Mouse (Mus musculus): ENCODE measurements around the gene Zfp462. TPM values are rescaled to one million over a fixed set of nuclear protein-coding genes. Genes with fewer than 3 reads are reported as not detected.

The Zfp462 gene
- total RNA-seq, 1 experiment from 2014 or later, result 1.3 TPM

DNA sequence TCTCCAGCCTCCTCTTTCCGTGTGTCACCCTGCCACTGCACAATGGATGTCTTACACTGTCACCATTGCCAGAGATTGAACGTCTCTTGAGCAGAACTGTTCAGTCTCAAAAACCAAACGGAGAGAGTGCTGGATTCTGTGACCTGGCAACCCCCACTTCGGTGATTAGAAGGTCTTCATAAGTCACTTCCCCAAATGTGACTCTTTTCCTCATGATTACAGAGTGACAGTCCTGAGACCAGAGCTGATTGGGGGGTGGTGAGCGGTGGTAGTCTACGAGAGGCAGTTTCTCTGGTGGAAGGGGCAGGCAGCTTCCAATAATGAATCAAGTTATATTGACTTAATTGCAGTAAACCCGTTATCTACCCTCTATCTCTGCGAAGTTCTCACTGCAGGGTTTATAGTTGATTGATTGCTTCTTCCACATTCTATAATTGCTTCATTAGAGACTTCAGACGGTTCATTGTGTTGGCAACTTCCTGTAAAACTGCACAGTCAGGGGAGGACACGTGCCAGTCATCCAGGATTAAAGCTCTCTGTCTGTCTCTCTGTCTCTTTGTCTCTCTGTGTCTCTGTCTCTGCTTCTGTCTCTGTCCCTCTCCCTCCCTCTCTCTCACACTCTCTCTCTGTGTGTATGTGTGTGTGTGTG, 173.1 kb downstream of the Zfp462 start:
- ATAC-seq (replicated peaks in 1 of 2; ENCODE audit: insufficient read depth in 1 of 2, low FRiP score in 2 of 2, low TSS enrichment in 1 of 2, low read depth in 1 of 2, poor library complexity in 2 of 2, severe bottlenecking in 2 of 2), result peak; percentile 46 to 66; a peak in 3 of 4 replicates

DNA sequence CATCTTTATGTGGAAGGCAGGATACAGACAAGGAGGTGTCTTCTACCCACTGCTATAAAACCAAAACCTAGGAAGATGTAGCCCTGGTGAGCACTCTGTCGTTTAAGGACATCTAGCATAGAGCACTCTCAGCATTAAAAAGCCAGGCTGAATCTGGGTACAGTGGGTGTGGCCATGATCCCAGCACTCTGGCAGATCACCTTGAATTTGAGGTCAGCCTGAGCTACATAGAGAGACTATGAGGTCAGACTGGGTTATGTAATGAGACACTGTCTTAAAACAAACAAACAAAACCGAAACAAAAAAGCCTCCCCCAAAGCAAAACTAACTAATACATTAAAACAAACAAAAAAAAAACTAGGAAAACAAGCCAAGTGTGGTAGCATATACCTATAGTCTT, 176.3 kb downstream of the Zfp462 start:
- no peak for ATAC-seq (replicated peaks in 1 of 2; ENCODE audit: insufficient read depth in 1 of 2, low FRiP score in 2 of 2, low TSS enrichment in 1 of 2, low read depth in 1 of 2, poor library complexity in 2 of 2, severe bottlenecking in 2 of 2)

GRCm38 (mm10) chr4:55121952-55122351, 177.1 kb downstream of the Zfp462 start:
- ATAC-seq (replicated peaks in 1 of 2; ENCODE audit: insufficient read depth in 1 of 2, low FRiP score in 2 of 2, low TSS enrichment in 1 of 2, low read depth in 1 of 2, poor library complexity in 2 of 2, severe bottlenecking in 2 of 2), result no peak

- no peak for ATAC-seq (replicated peaks in 1 of 2; ENCODE audit: insufficient read depth in 1 of 2, low FRiP score in 2 of 2, low TSS enrichment in 1 of 2, low read depth in 1 of 2, poor library complexity in 2 of 2, severe bottlenecking in 2 of 2)
These were observed 179.3 kb downstream of the Zfp462 start for GRCm38 (mm10) chr4:55124126-55124525.

DNA sequence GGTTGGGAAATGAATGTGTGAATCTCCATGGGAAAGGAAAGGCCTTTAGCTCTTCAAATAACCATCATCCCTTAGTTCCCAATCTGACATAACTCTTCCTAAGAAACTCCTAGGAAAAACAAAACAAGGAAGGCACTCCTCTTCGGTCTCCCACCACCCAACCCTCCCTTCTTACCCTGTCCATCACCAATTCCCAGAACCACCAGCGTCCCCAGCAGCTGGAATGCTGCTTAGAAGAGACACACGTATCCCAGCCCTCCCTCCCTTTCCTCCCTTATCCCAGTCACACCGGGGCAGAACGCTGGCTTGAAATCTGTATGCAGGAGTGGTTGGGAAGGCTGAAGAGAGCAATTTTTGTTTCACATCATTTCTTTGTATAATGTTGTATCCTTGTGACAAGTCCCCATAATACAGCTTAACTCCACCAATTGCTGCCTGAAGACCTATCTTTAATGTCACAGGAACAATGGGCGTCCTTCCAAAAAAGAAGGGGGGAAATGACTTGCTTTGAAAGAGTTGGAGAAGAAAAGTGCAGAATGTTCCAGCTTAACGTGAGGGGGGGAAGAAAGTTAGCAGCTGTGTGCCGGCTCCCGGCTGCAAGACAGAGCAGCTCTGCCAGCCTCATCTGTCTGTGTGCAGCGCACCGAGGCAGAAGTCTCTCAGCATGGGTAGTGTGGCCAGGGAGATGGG, 180.3 kb downstream of the Zfp462 start:
- ATAC-seq (replicated peaks in 1 of 2; ENCODE audit: insufficient read depth in 1 of 2, low FRiP score in 2 of 2, low TSS enrichment in 1 of 2, low read depth in 1 of 2, poor library complexity in 2 of 2, severe bottlenecking in 2 of 2), result no peak

DNA sequence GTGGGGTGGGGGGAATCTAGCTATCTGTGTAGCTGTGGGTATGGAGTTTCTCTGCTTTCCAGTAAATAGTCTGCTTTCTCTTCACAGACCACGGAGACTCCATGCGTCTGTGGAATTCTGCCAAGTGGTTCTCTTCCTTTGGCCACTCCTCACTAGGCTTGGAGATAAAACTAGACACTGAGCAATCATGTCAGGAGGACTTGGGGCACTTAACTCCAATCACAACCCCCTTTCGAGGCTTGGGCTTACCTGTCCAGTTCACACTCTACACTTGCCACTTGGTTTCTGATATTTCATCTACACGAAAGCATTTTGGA, 180.8 kb downstream of the Zfp462 start:
- ATAC-seq (replicated peaks in 1 of 2; ENCODE audit: insufficient read depth in 1 of 2, low FRiP score in 2 of 2, low TSS enrichment in 1 of 2, low read depth in 1 of 2, poor library complexity in 2 of 2, severe bottlenecking in 2 of 2), result no peak

DNA sequence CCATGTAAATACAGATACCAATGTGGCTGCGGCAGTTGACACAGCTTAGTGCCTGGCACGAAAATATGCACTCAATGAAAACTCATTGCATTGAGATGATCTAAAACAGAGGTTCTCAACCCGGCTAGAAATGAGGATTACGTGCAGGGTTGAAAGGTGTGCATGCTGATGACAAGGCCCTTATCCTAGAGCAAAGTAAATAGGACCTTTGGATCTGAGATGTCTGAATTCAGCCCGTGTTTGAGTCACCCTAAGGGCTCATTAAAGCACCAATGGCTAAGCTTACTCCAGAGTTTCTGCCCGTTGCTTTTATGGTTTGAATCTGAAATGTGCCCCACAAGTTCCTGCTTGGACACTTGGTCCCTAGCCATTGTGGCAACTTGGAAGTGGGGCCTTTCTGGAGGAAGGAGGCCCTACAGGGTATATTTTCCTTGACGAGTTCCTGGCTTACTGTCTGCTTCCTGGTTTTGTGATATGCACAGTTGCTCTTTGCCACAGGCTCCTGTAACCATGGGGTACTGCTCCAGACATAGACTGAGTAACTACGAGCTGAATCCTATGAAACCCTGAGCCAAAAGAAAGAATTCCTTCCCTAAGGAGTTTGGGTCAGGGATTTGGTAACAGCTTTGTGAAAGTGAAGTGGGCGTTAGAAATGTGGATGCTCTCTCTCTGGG, 182.5 kb downstream of the Zfp462 start:
- ATAC-seq (replicated peaks in 1 of 2; ENCODE audit: insufficient read depth in 1 of 2, low FRiP score in 2 of 2, low TSS enrichment in 1 of 2, low read depth in 1 of 2, poor library complexity in 2 of 2, severe bottlenecking in 2 of 2), result no peak

- ATAC-seq (replicated peaks in 1 of 2; ENCODE audit: insufficient read depth in 1 of 2, low FRiP score in 2 of 2, low TSS enrichment in 1 of 2, low read depth in 1 of 2, poor library complexity in 2 of 2, severe bottlenecking in 2 of 2), result no peak
These were observed 183.4 kb downstream of the Zfp462 start for GRCm38 (mm10) chr4:55128088-55128835.

Measured in hematopoietic stem cell, adult 5-6 weeks (primary cell).